Mouse (Mus musculus) midbrain, postnatal 0 days (tissue): ENCODE measurements around the gene Mfap2. TPM values are rescaled to one million over a fixed set of nuclear protein-coding genes. Genes with fewer than 3 reads are reported as not detected.

Experiments
- ATAC-seq: fragments of 200-750 bp; cut with Nextera tagmentation; 2 replicates; pipeline ENCODE4 v1.8.0; 2017; ENCODE audit warnings: moderate number of reproducible peaks, mild to moderate bottlenecking, moderate TSS enrichment, moderate library complexity; ENCODE audit not compliant: low FRiP score
- DNase-seq: peaks from one replicate; pipeline ENCODE4 v3.0.0-alpha.2; 2015; ENCODE audit warnings: low spot score
- H3K27ac ChIP-seq: fragments of 300-500 bp; sonication (generic); 2 replicates; pipeline ENCODE4 v1.5.1; 2014; ENCODE audit warnings: low read depth, mild to moderate bottlenecking, low read length, mixed read lengths
- H3K27me3 ChIP-seq: fragments of 300-500 bp; sonication (generic); 2 replicates; pipeline ENCODE4 v1.6.1; 2014; ENCODE audit warnings: low read length, control low read depth, mixed read lengths; ENCODE audit not compliant: insufficient read depth
- H3K36me3 ChIP-seq: fragments of 300-500 bp; sonication (generic); 2 replicates; pipeline ENCODE4 v1.6.1; 2014; ENCODE audit warnings: low read length, control low read depth, mixed read lengths; ENCODE audit not compliant: insufficient read depth
- H3K4me1 ChIP-seq: fragments of 300-500 bp; sonication (generic); 2 replicates; pipeline ENCODE4 v1.6.1; 2014; ENCODE audit warnings: mild to moderate bottlenecking, control low read depth, antibody characterized with exemption, low read length, mixed read lengths; ENCODE audit not compliant: insufficient read depth
- H3K4me2 ChIP-seq: fragments of 300-500 bp; sonication (generic); 2 replicates; pipeline ENCODE4 v1.6.1; 2014; ENCODE audit warnings: low read depth, mild to moderate bottlenecking, low read length, mixed read lengths; ENCODE audit not compliant: poor library complexity, severe bottlenecking
- H3K4me3 ChIP-seq: fragments of 300-500 bp; sonication (generic); 2 replicates; pipeline ENCODE4 v1.5.1; 2014; ENCODE audit warnings: low read depth, mild to moderate bottlenecking, low read length, moderate library complexity
- H3K9ac ChIP-seq: fragments of 300-500 bp; sonication (generic); replicated peaks from 2 replicates; pipeline ENCODE4 v1.6.1; 2014; ENCODE audit warnings: mild to moderate bottlenecking, low read length, moderate library complexity, mixed read lengths; ENCODE audit not compliant: poor library complexity, severe bottlenecking
- H3K9me3 ChIP-seq: fragments of 300-500 bp; sonication (generic); 2 replicates; pipeline ENCODE4 v1.6.1; 2016; ENCODE audit warnings: low read length, control low read depth
- CTCF ChIP-seq: IDR thresholded peaks from 2 replicates; pipeline ENCODE4 v1.5.1; 2016; ENCODE audit warnings: antibody characterized with exemption, mild to moderate bottlenecking
- WGBS: fragments of 180-500 bp; shearing (Covaris S2); extraction: QIAGEN DNeasy Blood & Tissue Kit; methylation state at CpG from one replicate; pipeline ENCODE4 v1.1.7; 2014; 5-methylcytosine and 5-hydroxymethylcytosine counted together
- polyA plus RNA-seq: library from polyadenylated mRNA; unstranded; fragments of >200 nt; fragmentation: Nextera tagmentation; extraction: Ambion mirVana; gene quantifications from 2 replicates; pipeline ENCODE4 v1.2.1, GENCODE M21; 2015
- total RNA-seq: library from RNA; depleted of rRNA; stranded (reverse); fragments of >200 nt; gene quantifications from 2 replicates; pipeline ENCODE4 v1.2.3, GENCODE M21; 2014

Gene Mfap2
- total and polyA plus RNA-seq, 2 experiments from 2014 or later, result 32.4 to 104 TPM

- TF ChIP-seq CTCF, result no peak
- H3K4me1 ChIP-seq, result peaks cover 16% of the 10 kb centered on the region
- no peak overlapping the region for H3K27ac ChIP-seq
- DNase-seq (no peak), ATAC-seq (no peak)
- H3K36me3 ChIP-seq, result peaks cover 32% of the 10 kb centered on the region
- H3K9ac ChIP-seq, result no peak overlapping the region
- 75% methylated on average over 7 of the region's 7 CpGs for WGBS
- no peaks in the 10 kb centered on the region for H3K27me3 ChIP-seq
- H3K4me2 ChIP-seq, result no peak overlapping the region
- no peaks in the 10 kb centered on the region for H3K9me3 ChIP-seq
- no peak overlapping the region for H3K4me3 ChIP-seq
These were observed 5.1 kb downstream of the Mfap2 start for GRCm38 (mm10) chr4:141015356-141015755.

- TF ChIP-seq CTCF, result no peak
- H3K36me3 ChIP-seq, result peaks cover 32% of the 10 kb centered on the region
- H3K4me2 ChIP-seq, result no peak overlapping the region
- no peak overlapping the region for H3K9ac ChIP-seq
- no peaks in the 10 kb centered on the region for H3K9me3 ChIP-seq
- peaks cover 20% of the 10 kb centered on the region for H3K4me1 ChIP-seq
- DNase-seq, result no peak
- H3K4me3 ChIP-seq, result no peak overlapping the region
- H3K27me3 ChIP-seq, result no peaks in the 10 kb centered on the region
- ATAC-seq, result no peak
- WGBS, result 81% methylated on average over 9 of the region's 9 CpGs
- peak overlapping the region; percentile 32; the same call in 1 of the 2 replicates for H3K27ac ChIP-seq
These were observed 6.1 kb downstream of the Mfap2 start for GRCm38 (mm10) chr4:141016311-141016710.

GRCm38 (mm10) chr4:141017657-141018436 is 7.6 kb downstream of the Mfap2 start:
- Histone ChIP-seq H3K4me1 (0 out of 2 replicates have a peak, but pooled peaks cover 7% of the 10 kb centered on the region), H3K9me3 (no peaks in the 10 kb centered on the region), H3K9ac (no peak overlapping the region), H3K27ac (no peak overlapping the region), H3K4me2 (no peak overlapping the region), H3K27me3 (no peaks in the 10 kb centered on the region), H3K36me3 (peaks cover 32% of the 10 kb centered on the region), H3K4me3 (no peak overlapping the region)
- no peak for DNase-seq
- TF ChIP-seq CTCF, result no peak
- ATAC-seq, result no peak
- WGBS, result 82% methylated on average over 29 of the region's 29 CpGs

GRCm38 (mm10) chr4:141020220-141020619 is 10.0 kb downstream of the Mfap2 start:
- Histone ChIP-seq H3K9ac (no peak overlapping the region), H3K9me3 (no peaks in the 10 kb centered on the region), H3K27me3 (no peaks in the 10 kb centered on the region), H3K27ac (no peak overlapping the region), H3K36me3 (peaks cover 16% of the 10 kb centered on the region), H3K4me1 (0 out of 2 replicates have a peak, but pooled peaks cover 7% of the 10 kb centered on the region), H3K4me3 (no peak overlapping the region), H3K4me2 (no peak overlapping the region)
- ATAC-seq (no peak), DNase-seq (no peak)
- no peak for TF ChIP-seq CTCF
- 90% methylated on average over 17 of the region's 17 CpGs for WGBS

GRCm38 (mm10) chr4:141020811-141021613 is 10.8 kb downstream of the Mfap2 start:
- no peak overlapping the region for H3K4me2 ChIP-seq
- H3K36me3 ChIP-seq, result peaks cover 12% of the 10 kb centered on the region
- H3K9ac ChIP-seq, result no peak overlapping the region
- DNase-seq (peak; percentile 81), ATAC-seq (peak; percentile 59)
- H3K4me1 ChIP-seq, result 0 out of 2 replicates have a peak, but pooled peaks cover 7% of the 10 kb centered on the region
- 21% methylated on average over 14 of the region's 14 CpGs for WGBS
- H3K9me3 ChIP-seq, result no peaks in the 10 kb centered on the region
- no peak overlapping the region for H3K4me3 ChIP-seq
- H3K27me3 ChIP-seq, result no peaks in the 10 kb centered on the region
- H3K27ac ChIP-seq, result peak overlapping the region; percentile 52
- TF ChIP-seq CTCF, result no peak

- Histone ChIP-seq H3K9ac (no peak overlapping the region), H3K9me3 (no peaks in the 10 kb centered on the region), H3K27ac (peak overlapping the region; percentile 52), H3K4me1 (0 out of 2 replicates have a peak, but pooled peaks cover 7% of the 10 kb centered on the region), H3K4me3 (no peak overlapping the region), H3K36me3 (peaks cover 16% of the 10 kb centered on the region), H3K4me2 (no peak overlapping the region), H3K27me3 (no peaks in the 10 kb centered on the region)
- no peak for TF ChIP-seq CTCF
- DNase-seq (no peak), ATAC-seq (no peak)
- WGBS, result 43% methylated on average over 11 of the region's 11 CpGs
These were observed 11.4 kb downstream of the Mfap2 start for GRCm38 (mm10) chr4:141021614-141021929.
